Mouse (Mus musculus) limb, embryonic 13.5 days (tissue): ENCODE data around the gene Ppp1r16b. TPM values are rescaled to one million over a fixed set of nuclear protein-coding genes. Genes with fewer than 3 reads are reported as not detected.
A peak's percentile ranks its signal among the peaks of the same experiment; 100 is the strongest.

Source experiments
- ATAC-seq: fragments of 200-750 bp; cut with Nextera tagmentation; 2 replicates; pipeline ENCODE4 v1.8.0; 2017; ENCODE audit warnings: low read depth, moderate number of reproducible peaks, moderate TSS enrichment; ENCODE audit not compliant: low FRiP score
- H3K27ac ChIP-seq: fragments of 300-500 bp; sonication (generic); 2 replicates; pipeline ENCODE4 v1.5.1; 2015; ENCODE audit warnings: inconsistent platforms, mild to moderate bottlenecking, moderate library complexity
- H3K27me3 ChIP-seq: fragments of 300-500 bp; sonication (generic); 2 replicates; pipeline ENCODE4 v1.6.1; 2015; ENCODE audit warnings: mild to moderate bottlenecking, inconsistent platforms
- H3K36me3 ChIP-seq: fragments of 300-500 bp; sonication (generic); 2 replicates; pipeline ENCODE4 v1.6.1; 2015; ENCODE audit warnings: inconsistent platforms, mild to moderate bottlenecking, moderate library complexity
- H3K4me1 ChIP-seq: fragments of 300-500 bp; sonication (generic); 2 replicates; pipeline ENCODE4 v1.6.1; 2015; ENCODE audit warnings: inconsistent platforms
- H3K4me2 ChIP-seq: fragments of 300-500 bp; sonication (generic); replicated peaks from 2 replicates; pipeline ENCODE4 v1.6.1; 2015; ENCODE audit warnings: inconsistent platforms, mild to moderate bottlenecking, moderate library complexity
- H3K4me3 ChIP-seq: fragments of 300-500 bp; sonication (generic); 2 replicates; pipeline ENCODE4 v1.5.1; 2015; ENCODE audit warnings: moderate library complexity, mild to moderate bottlenecking, inconsistent platforms
- H3K9ac ChIP-seq: fragments of 300-500 bp; sonication (generic); 2 replicates; pipeline ENCODE4 v1.6.1; 2015; ENCODE audit warnings: mild to moderate bottlenecking, inconsistent platforms
- H3K9me3 ChIP-seq: fragments of 300-500 bp; sonication (generic); 2 replicates; pipeline ENCODE4 v1.6.1; 2016; ENCODE audit warnings: inconsistent platforms
- WGBS: fragments of 180-500 bp; shearing (Covaris S2); methylation state at CpG from one replicate; pipeline ENCODE4 v1.1.7; 2015; 5-methylcytosine and 5-hydroxymethylcytosine counted together
- polyA plus RNA-seq: library from polyadenylated mRNA; unstranded; fragments of >200 nt; fragmentation: Nextera tagmentation; extraction: Ambion mirVana; gene quantifications from 2 replicates; pipeline ENCODE4 v1.2.1, GENCODE M21; 2015

Ppp1r16b gene
- polyA plus RNA-seq, 1 experiment from 2014 or later: 3.5 TPM

DNA sequence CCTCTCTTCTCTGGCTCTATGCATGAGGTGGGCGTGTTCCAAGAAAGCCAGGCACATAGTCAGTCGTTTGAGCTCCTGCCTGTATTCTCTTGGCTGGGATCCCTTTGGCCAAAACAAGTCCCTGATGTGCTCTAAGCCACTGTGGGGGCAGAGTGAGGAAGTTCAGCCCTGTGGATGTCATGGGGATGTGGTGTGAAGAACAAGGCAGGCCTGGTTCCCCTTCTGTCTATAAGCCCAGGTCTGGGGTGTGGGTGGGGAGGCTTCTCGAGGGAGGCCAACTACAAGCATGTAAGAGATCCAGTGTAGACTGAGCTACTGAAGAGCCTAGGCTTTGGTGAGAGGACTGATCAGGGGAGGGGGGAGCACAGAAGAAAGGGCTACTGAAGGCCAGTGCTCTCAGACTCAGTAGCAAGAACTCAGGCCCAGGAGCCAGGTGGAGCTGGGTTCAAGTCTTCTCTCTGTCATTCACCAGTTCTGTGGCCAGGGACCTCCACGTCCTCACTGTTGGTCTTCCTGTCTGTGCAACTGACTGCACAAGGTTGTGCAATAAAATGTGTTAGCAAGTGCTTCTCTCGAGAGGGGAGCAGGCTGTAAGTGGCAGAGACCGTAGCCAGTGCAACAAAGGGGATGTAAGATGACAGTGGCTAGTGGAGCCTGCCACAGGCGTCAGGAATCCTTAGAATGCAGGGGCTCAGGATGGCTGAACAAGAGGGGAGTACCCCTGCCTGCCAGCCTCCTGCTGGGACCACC, 13.9 kb upstream of the Ppp1r16b start:
- Histone ChIP-seq H3K4me3 (no peak overlapping the region), H3K9me3 (peaks cover 2% of the 10 kb centered on the region; the same call in 1 of the 2 replicates), H3K36me3 (no peaks in the 10 kb centered on the region), H3K27ac (no peak overlapping the region), H3K9ac (no peak overlapping the region), H3K4me2 (no peak overlapping the region), H3K4me1 (no peaks in the 10 kb centered on the region), H3K27me3 (no peaks in the 10 kb centered on the region)
- WGBS: 59% methylated on average over 7 of the region's 7 CpGs
- no peak for ATAC-seq

DNA sequence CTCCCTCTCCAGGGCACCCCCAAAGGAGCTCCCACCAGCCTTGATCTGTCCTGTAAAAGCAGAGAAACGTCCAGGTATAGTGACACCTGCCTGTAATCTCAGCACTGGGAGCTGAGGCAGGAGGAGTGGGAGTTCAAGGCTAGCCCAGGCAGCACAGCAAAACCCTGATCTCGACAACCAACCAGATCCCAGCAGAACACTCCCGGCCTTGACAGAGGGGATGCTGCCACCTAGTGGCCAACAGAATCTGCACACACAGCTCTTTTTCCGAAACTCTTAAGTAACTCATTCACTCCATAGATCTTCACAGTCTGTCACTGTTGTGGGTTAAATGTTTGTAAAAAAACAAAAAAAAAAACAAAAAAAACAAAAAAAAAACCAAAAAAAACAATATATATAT, 12.2 kb upstream of the Ppp1r16b start:
- H3K4me1 ChIP-seq: no peaks in the 10 kb centered on the region
- no peak overlapping the region for H3K27ac ChIP-seq
- no peak overlapping the region for H3K9ac ChIP-seq
- WGBS: 11% methylated on average over 4 of the region's 4 CpGs
- no peaks in the 10 kb centered on the region for H3K27me3 ChIP-seq
- H3K4me2 ChIP-seq: no peak overlapping the region
- no peaks in the 10 kb centered on the region for H3K9me3 ChIP-seq
- no peak overlapping the region for H3K4me3 ChIP-seq
- no peaks in the 10 kb centered on the region for H3K36me3 ChIP-seq
- no peak; the same call in 1 of the 2 replicates for ATAC-seq

DNA sequence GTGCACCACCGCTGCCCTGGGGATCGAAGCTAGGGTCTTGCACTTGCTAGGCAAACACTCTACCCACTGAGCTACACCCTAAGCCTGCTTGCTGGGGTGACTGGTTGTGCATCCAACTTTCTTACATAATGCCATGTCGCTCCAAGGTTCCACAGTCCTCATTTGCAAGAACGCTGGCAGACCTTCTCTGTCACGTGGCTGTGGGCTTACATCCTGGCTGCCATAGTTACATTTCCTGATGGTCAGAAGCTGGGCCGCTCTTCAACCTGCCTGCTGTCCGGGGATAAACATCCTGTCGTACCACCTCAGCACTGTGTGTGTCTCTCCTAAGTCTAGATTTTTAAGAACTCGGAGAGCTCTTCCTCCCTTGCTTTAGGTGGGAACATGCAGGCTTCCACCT, 10.5 kb upstream of the Ppp1r16b start:
- H3K4me2 ChIP-seq: no peak overlapping the region
- peaks cover 14% of the 10 kb centered on the region for H3K4me1 ChIP-seq
- no peak overlapping the region for H3K9ac ChIP-seq
- no peaks in the 10 kb centered on the region for H3K9me3 ChIP-seq
- no peaks in the 10 kb centered on the region for H3K27me3 ChIP-seq
- H3K27ac ChIP-seq: no peak overlapping the region
- WGBS: 82% methylated on average over 9 of the region's 9 CpGs
- ATAC-seq: no peak
- no peaks in the 10 kb centered on the region for H3K36me3 ChIP-seq
- H3K4me3 ChIP-seq: no peak overlapping the region

DNA sequence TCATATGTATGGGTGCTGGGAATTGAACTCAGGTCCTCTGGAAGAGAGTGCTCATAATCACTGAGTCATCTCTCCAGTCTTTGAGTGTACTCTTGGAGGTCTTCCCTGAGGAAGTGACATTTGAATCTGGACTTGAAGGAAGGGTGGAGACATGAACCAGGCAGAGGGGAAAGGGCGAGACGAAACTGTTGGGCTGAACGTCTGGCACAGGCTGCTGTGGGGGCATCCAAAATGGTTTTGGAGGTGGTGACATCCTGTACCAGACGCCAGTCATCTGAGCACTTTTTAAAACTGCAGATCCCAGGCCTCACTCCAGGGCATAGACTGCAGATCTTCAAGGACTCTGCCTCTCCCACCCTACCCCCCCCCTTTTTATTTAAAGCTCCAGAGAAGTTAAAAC, 9.4 kb upstream of the Ppp1r16b start:
- H3K4me1 ChIP-seq: peaks cover 14% of the 10 kb centered on the region
- H3K4me3 ChIP-seq: no peak overlapping the region
- no peaks in the 10 kb centered on the region for H3K9me3 ChIP-seq
- no peaks in the 10 kb centered on the region for H3K27me3 ChIP-seq
- no peak for ATAC-seq
- H3K9ac ChIP-seq: no peak overlapping the region
- 88% methylated on average over 4 of the region's 4 CpGs for whole genome bisulfite sequencing
- no peak overlapping the region for H3K4me2 ChIP-seq
- H3K36me3 ChIP-seq: no peaks in the 10 kb centered on the region
- no peak overlapping the region for H3K27ac ChIP-seq

DNA sequence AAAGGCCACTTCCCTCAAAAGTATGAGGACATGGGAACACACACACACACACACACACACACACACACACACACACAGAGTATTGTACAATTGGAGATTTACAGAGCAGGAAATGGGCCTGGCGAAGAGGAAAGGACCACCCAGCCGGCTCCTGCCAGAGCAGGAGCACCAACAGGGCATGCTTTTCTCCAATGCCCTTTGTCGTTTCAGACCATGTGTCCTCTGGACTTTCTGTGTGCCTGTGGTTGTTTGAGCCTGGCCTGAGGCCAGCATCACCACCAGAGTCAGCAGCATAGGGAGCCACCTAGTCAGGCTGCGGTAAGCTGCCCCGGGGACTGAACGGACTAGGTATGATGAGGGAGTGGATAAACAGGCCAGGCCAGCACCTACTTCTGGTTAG, 6.4 kb upstream of the Ppp1r16b start:
- H3K36me3 ChIP-seq: no peaks in the 10 kb centered on the region
- peaks cover 14% of the 10 kb centered on the region for H3K4me1 ChIP-seq
- H3K4me3 ChIP-seq: no peak overlapping the region
- H3K9ac ChIP-seq: no peak overlapping the region
- H3K4me2 ChIP-seq: no peak overlapping the region
- H3K27me3 ChIP-seq: no peaks in the 10 kb centered on the region
- ATAC-seq: peak; percentile 24; the same call in 1 of the 2 replicates
- no peak overlapping the region; the same call in 1 of the 2 replicates for H3K27ac ChIP-seq
- WGBS: 29% methylated on average over 6 of the region's 6 CpGs
- no peaks in the 10 kb centered on the region for H3K9me3 ChIP-seq

DNA sequence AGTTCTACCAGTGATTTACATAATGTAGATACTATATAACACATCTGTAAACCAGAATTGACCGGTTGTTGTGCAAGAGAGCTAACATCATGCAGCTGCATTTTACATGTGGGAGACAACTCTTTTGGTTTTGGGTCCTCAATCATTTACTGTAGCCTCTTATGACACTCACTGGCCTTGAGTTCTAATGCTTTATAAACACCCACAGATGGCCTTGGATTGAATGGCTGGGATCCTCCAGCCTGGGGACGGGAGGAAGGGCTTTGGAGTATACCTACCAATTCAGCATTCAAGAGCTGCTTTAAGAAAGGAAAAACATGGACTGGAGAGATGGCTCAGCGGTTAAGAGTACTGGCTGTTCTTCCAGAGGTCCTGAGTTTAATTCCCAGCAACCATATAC, 5.9 kb upstream of the Ppp1r16b start:
- no peaks in the 10 kb centered on the region for H3K27me3 ChIP-seq
- no peak for ATAC-seq
- WGBS: 71% methylated on average over 3 of the region's 3 CpGs
- H3K4me1 ChIP-seq: peaks cover 14% of the 10 kb centered on the region
- H3K36me3 ChIP-seq: no peaks in the 10 kb centered on the region
- no peak overlapping the region for H3K4me3 ChIP-seq
- H3K27ac ChIP-seq: no peak overlapping the region
- H3K9ac ChIP-seq: no peak overlapping the region
- no peaks in the 10 kb centered on the region for H3K9me3 ChIP-seq
- H3K4me2 ChIP-seq: no peak overlapping the region

DNA sequence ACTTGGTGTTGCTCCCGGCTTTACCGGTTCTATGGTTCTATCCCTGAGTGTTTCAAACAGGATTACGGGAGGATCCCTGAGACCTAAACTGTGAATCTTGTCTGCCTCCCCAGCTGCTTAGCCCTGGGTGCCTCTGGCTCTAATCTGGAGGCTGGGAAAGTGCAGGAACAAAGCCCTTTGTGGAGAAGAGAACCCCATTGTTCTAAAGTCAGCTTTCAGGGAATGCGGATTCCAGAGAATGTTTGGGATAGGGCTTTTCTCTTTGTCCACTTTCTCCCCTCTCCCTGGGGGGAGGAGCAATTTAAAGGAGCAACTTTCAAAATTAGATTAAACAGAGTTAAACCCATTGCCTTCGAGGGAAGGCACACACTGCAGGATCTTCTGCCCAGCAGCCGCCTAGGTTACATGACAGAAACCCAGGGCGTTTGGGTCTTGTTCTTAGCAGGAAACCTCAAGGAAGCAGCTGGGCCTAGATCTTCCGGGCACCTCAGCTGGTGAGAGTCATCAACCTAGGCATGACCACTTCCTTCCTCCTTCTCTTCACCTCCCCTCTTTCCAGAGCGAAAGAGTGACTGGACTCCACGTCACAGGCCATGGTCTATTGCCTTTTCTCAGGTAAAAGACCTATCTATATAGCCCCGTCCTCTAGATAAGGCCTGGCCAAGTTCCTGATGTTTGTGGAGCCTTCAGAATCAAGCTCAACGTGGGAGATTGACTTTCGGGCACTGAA, 1.0 kb downstream of the Ppp1r16b start:
- no peaks in the 10 kb centered on the region for H3K9me3 ChIP-seq
- 55% methylated on average over 13 of the region's 13 CpGs for WGBS
- H3K4me2 ChIP-seq: no peak overlapping the region; the same call in 1 of the 2 replicates
- ATAC-seq: no peak
- H3K36me3 ChIP-seq: no peaks in the 10 kb centered on the region
- peaks cover 68% of the 10 kb centered on the region for H3K27me3 ChIP-seq
- H3K9ac ChIP-seq: no peak overlapping the region
- H3K4me3 ChIP-seq: peak overlapping the region; percentile 57; the same call in 1 of the 2 replicates
- H3K4me1 ChIP-seq: peaks cover 26% of the 10 kb centered on the region
- no peak overlapping the region for H3K27ac ChIP-seq

DNA sequence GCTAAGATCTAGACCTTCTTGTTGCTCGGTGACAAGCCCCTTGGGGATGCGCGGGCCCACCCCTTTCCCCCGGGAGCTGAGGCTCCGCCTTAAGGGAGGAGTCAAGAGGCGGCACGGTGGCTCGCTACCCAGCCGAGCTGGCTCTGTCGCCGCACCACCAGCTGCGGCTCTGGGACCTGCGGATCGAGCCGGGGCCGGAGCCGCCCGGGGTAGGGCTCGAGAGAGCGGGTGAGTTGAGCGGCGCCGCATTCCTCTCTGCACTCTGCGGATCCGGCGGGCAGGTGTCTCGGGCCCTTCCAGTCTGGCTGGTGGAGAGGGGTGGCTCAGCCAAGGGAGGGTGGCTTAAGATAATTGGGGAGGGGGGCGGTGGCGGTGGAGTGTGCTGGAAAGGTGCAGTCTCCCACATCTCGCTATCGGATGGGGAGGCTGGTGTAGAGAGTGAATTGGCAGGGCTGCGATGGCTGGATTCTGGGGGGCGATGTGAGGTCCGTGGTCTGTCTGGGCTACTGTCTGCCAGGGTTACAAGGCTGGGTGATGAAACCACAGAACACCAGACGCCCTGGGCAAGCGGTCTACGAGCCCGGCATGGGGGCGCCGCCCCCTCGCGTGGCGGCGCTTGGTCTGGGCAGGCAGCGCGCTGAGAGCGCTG, 1.9 kb downstream of the Ppp1r16b start:
- WGBS: under 1% methylated on average over 47 of the region's 47 CpGs
- H3K9me3 ChIP-seq: no peaks in the 10 kb centered on the region
- ATAC-seq: peak; percentile 48; the same call in 1 of the 2 replicates
- H3K27ac ChIP-seq: no peak overlapping the region
- H3K27me3 ChIP-seq: peaks cover 68% of the 10 kb centered on the region
- peaks cover 26% of the 10 kb centered on the region for H3K4me1 ChIP-seq
- no peaks in the 10 kb centered on the region for H3K36me3 ChIP-seq
- peak overlapping the region; percentile 67 for H3K9ac ChIP-seq
- H3K4me3 ChIP-seq: peak overlapping the region; percentile 57
- H3K4me2 ChIP-seq: peak overlapping the region; percentile 98

DNA sequence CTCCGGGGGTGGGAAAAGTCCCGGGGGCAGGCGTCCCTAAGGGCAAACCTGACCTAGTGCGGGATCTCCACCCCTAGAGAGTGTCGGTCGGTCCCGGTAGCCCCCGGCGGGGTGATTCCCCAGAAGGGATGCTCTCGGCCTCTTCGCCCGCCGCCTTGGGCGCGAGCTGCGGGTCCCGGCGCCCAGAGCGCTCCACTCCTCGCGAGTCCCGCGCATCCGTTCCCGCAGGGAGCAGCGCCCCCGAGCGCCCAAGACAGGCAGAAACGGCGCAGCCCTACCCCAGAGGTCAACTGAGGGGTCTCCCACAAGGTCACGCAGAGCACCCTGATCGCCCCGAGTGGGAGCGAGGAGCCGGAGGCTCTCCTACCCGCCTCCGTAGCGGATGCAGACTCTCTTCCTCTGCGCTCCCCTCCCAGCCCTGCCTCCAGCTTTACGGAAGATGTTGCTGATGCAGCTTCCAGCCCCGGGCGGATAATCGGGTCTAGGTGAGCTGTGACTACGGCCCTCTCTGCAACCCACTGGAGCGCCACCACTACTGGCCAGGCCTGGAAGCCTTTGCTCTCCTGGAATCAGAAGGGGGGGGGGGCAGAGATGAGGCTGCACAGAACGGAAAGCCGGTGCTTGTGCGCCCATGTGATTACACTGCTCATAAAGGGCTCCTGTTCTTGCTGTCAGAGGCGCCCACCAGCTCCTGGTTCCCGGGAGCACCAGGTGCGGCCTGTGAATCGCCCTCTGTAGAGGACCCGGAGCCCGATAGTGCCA, 2.7 kb downstream of the Ppp1r16b start:
- no peaks in the 10 kb centered on the region for H3K9me3 ChIP-seq
- H3K9ac ChIP-seq: peak overlapping the region; percentile 67
- ATAC-seq: no peak
- H3K4me2 ChIP-seq: peak overlapping the region; percentile 98
- no peak overlapping the region for H3K27ac ChIP-seq
- peaks cover 29% of the 10 kb centered on the region for H3K4me1 ChIP-seq
- under 1% methylated on average over 54 of the region's 54 CpGs for WGBS
- H3K36me3 ChIP-seq: no peaks in the 10 kb centered on the region
- peak overlapping the region; percentile 57 for H3K4me3 ChIP-seq
- H3K27me3 ChIP-seq: peaks cover 68% of the 10 kb centered on the region

DNA sequence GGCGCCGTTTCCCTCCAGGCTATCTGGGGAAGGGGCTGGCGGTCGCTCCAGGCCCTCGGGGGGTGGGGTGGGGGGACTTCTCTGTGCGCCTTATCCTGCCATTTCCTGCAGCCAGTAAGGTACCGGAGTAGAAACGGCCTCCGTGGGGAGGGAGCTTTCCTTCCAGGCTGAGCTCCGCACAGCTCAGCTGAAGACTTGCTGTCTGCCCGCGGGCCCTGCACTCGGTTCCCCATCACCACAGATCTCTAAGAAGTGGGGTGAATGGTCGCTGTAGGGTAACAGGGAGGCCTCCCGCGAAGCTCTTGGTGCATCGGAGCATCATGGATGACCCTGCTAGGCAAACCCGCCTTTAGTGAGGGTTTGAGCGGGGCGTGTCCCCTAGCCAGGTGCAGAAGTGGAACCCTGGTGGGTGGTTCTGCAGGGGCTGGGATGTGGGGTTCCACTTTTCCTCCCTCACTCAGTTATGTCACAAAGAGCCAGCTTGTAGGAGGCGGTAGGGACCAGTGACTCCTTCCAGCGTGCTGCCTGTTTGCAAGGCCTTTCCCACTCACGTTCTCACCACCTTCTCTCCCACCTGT, 3.3 kb downstream of the Ppp1r16b start:
- H3K9ac ChIP-seq: peak overlapping the region; percentile 67
- 9% methylated on average over 23 of the region's 23 CpGs for WGBS
- H3K4me2 ChIP-seq: peak overlapping the region; percentile 98
- no peak overlapping the region for H3K27ac ChIP-seq
- H3K9me3 ChIP-seq: no peaks in the 10 kb centered on the region
- H3K4me1 ChIP-seq: peaks cover 36% of the 10 kb centered on the region
- H3K27me3 ChIP-seq: peaks cover 68% of the 10 kb centered on the region
- H3K4me3 ChIP-seq: peak overlapping the region; percentile 57
- H3K36me3 ChIP-seq: no peaks in the 10 kb centered on the region
- no peak for ATAC-seq
